Mouse (Mus musculus) hindbrain, embryonic 15.5 days (tissue): ENCODE data around the gene Cybrd1. TPM values are rescaled to one million over a fixed set of nuclear protein-coding genes. Genes with fewer than 3 reads are reported as not detected.

Experiments
- ATAC-seq: fragments of 200-750 bp; cut with Nextera tagmentation; 2 replicates; pipeline ENCODE4 v1.8.0; 2017; ENCODE audit warnings: low read depth, moderate number of reproducible peaks, moderate TSS enrichment; ENCODE audit not compliant: low FRiP score
- H3K27ac ChIP-seq: fragments of 300-500 bp; sonication (generic); replicated peaks from 2 replicates; pipeline ENCODE4 v1.5.1; 2015; ENCODE audit warnings: mild to moderate bottlenecking, inconsistent platforms
- H3K27me3 ChIP-seq: fragments of 300-500 bp; sonication (generic); 2 replicates; pipeline ENCODE4 v1.6.1; 2015; ENCODE audit warnings: control low read depth, inconsistent platforms
- H3K36me3 ChIP-seq: fragments of 300-500 bp; sonication (generic); 2 replicates; pipeline ENCODE4 v1.6.1; 2015; ENCODE audit warnings: control low read depth, inconsistent platforms
- H3K4me1 ChIP-seq: fragments of 300-500 bp; sonication (generic); replicated peaks from 2 replicates; pipeline ENCODE4 v1.6.1; 2015; ENCODE audit warnings: control low read depth, inconsistent platforms
- H3K4me2 ChIP-seq: fragments of 300-500 bp; sonication (generic); 2 replicates; pipeline ENCODE4 v1.6.1; 2015; ENCODE audit warnings: moderate library complexity, mild to moderate bottlenecking, inconsistent platforms
- H3K4me3 ChIP-seq: fragments of 300-500 bp; sonication (generic); 2 replicates; pipeline ENCODE4 v1.5.1; 2015; ENCODE audit warnings: mild to moderate bottlenecking, inconsistent platforms
- H3K9ac ChIP-seq: fragments of 300-500 bp; sonication (generic); 2 replicates; pipeline ENCODE4 v1.6.1; 2015; ENCODE audit warnings: inconsistent platforms
- H3K9me3 ChIP-seq: fragments of 300-500 bp; sonication (generic); 2 replicates; pipeline ENCODE4 v1.6.1; 2016; ENCODE audit warnings: control low read depth, inconsistent platforms
- WGBS: fragments of 180-500 bp; shearing (Covaris S2); methylation state at CpG from one replicate; pipeline ENCODE4 v1.1.7; 2015; 5-methylcytosine and 5-hydroxymethylcytosine counted together
- polyA plus RNA-seq: library from polyadenylated mRNA; unstranded; fragments of >200 nt; fragmentation: Nextera tagmentation; extraction: Ambion mirVana; gene quantifications from 2 replicates; pipeline ENCODE4 v1.2.1, GENCODE M21; 2015

The Cybrd1 gene
- polyA plus RNA-seq, 1 experiment from 2014 or later = 5.9 TPM

GRCm38 (mm10) chr2:71180566-71181217, 63.0 kb downstream of the Cybrd1 start:
- Histone ChIP-seq H3K4me1 (no peaks in the 10 kb centered on the region), H3K9me3 (no peaks in the 10 kb centered on the region), H3K4me3 (no peak overlapping the region), H3K36me3 (no peaks in the 10 kb centered on the region), H3K27me3 (no peaks in the 10 kb centered on the region), H3K27ac (no peak overlapping the region), H3K9ac (no peak overlapping the region), H3K4me2 (no peak overlapping the region)
- WGBS = 70% methylated on average over 8 of the region's 8 CpGs
- ATAC-seq = no peak

GRCm38 (mm10) chr2:71187950-71188349, 70.2 kb downstream of the Cybrd1 start:
- Histone ChIP-seq H3K27me3 (no peaks in the 10 kb centered on the region), H3K4me1 (peaks cover 22% of the 10 kb centered on the region), H3K9ac (no peak overlapping the region), H3K27ac (no peak overlapping the region), H3K4me2 (no peak overlapping the region), H3K36me3 (no peaks in the 10 kb centered on the region), H3K9me3 (no peaks in the 10 kb centered on the region), H3K4me3 (no peak overlapping the region)
- WGBS = 59% methylated on average over 3 of the region's 3 CpGs
- no peak for ATAC-seq

GRCm38 (mm10) chr2:71188861-71189260, 71.1 kb downstream of the Cybrd1 start:
- Histone ChIP-seq H3K36me3 (no peaks in the 10 kb centered on the region), H3K9ac (no peak overlapping the region), H3K4me3 (no peak overlapping the region), H3K27ac (no peak overlapping the region), H3K4me2 (no peak overlapping the region), H3K9me3 (no peaks in the 10 kb centered on the region), H3K4me1 (peaks cover 22% of the 10 kb centered on the region), H3K27me3 (no peaks in the 10 kb centered on the region)
- 21% methylated on average over 2 of the region's 2 CpGs for WGBS
- ATAC-seq = no peak

- no peaks in the 10 kb centered on the region for H3K27me3 ChIP-seq
- H3K36me3 ChIP-seq = no peaks in the 10 kb centered on the region
- H3K9ac ChIP-seq = peak overlapping the region; percentile 5; the same call in 1 of the 2 replicates
- H3K4me1 ChIP-seq = peaks cover 28% of the 10 kb centered on the region
- H3K4me3 ChIP-seq = peak overlapping the region; percentile 18
- H3K9me3 ChIP-seq = no peaks in the 10 kb centered on the region
- WGBS = 13% methylated on average over 16 of the region's 16 CpGs
- peak overlapping the region; percentile 41 for H3K27ac ChIP-seq
- ATAC-seq = peak; percentile 63; the same call in 1 of the 2 replicates
- H3K4me2 ChIP-seq = peak overlapping the region; percentile 50
These were observed 73.9 kb downstream of the Cybrd1 start for GRCm38 (mm10) chr2:71191391-71192194.

- no peak for ATAC-seq
- Histone ChIP-seq H3K4me1 (peaks cover 28% of the 10 kb centered on the region), H3K9ac (no peak overlapping the region; the same call in 1 of the 2 replicates), H3K4me2 (peak overlapping the region; percentile 50), H3K27me3 (no peaks in the 10 kb centered on the region), H3K36me3 (no peaks in the 10 kb centered on the region), H3K4me3 (peak overlapping the region; percentile 18), H3K9me3 (no peaks in the 10 kb centered on the region), H3K27ac (peak overlapping the region; percentile 41)
- 40% methylated on average over 17 of the region's 17 CpGs for WGBS
These were observed 74.6 kb downstream of the Cybrd1 start for GRCm38 (mm10) chr2:71192195-71192807.

Other genes with a start within 250 kb of the Cybrd1 start
- gene Dcaf17, start 62.6 kb upstream of the Cybrd1 start, polyA plus RNA-seq = 30.2 and 33.3 TPM in 2 replicates
- gene Mettl8, start 62.3 kb upstream of the Cybrd1 start, polyA plus RNA-seq = 10.5 and 12.5 TPM in 2 replicates
- gene Dync1i2, start 93.8 kb downstream of the Cybrd1 start, polyA plus RNA-seq = 159 and 166 TPM in 2 replicates
- 105 and 112 TPM in 2 replicates for gene Slc25a12, start 249.8 kb downstream of the Cybrd1 start, polyA plus RNA-seq